Mouse (Mus musculus) megakaryocyte, embryonic 14.5 days (primary cell): Measurements from ENCODE around the gene Gmds.

Experiments used
- FLI1 ChIP-seq: IDR thresholded peaks from 2 replicates; pipeline ENCODE4 v1.6.1; 2012; ENCODE audit warnings: low read length, inconsistent platforms, mixed read lengths
- GATA1 ChIP-seq: IDR thresholded peaks from 3 replicates; pipeline ENCODE4 v1.6.1; 2012; ENCODE audit warnings: mixed read lengths, low read length, inconsistent platforms, borderline replicate concordance

GRCm38 (mm10) chr13:31802447-31802846 lies 536.1 kb downstream of the Gmds start:
- TF ChIP-seq GATA1 = no peak
- no peak for TF ChIP-seq FLI1
